Mouse (Mus musculus): Measurements from ENCODE around the gene Klrb1b.
"Not testable (repeated sequence)": the region's sequence is repeated elsewhere in the genome, so short reads cannot be mapped to it uniquely, and the experiment has no call there.

The Klrb1b gene

DNA sequence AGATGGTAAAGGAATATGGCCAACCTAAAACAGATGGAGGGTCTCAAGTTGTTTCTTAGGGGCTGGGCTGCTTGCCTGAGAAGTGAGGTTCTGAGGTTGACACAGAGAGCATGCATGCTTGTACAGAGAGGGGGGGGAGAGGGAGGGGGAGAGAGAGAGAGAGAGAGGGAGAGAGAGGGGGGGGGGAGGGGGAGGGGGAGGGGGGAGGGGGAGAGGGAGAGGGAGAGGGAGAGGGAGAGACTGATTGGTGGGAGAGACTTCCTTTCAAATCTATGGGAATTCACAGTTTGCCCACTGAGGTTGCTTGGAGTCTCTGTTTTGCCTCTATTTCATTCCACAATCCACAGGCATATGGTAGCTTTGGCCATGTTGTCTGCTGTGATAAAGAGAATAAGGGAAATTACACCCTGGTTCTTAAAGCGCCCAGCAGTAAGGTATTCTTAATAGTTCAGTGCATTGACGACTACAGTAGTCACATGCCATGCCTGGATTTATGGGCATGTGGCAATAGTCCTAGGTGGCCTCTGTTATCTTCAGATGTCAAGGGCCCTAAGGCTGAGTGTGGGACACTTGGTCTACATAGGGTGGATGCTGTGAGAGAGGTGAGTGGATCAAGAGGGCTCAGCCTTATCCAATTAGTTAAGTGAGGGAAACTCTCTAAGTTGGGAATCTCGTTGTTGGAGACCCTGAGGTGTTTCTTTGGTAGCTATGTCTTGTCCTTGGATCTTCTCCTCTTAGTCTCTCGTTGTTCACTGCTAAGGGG lies 15.4 kb upstream of the Klrb1b start:
- DNase-seq (ENCODE audit: low read depth, low spot score), result no peak

DNA sequence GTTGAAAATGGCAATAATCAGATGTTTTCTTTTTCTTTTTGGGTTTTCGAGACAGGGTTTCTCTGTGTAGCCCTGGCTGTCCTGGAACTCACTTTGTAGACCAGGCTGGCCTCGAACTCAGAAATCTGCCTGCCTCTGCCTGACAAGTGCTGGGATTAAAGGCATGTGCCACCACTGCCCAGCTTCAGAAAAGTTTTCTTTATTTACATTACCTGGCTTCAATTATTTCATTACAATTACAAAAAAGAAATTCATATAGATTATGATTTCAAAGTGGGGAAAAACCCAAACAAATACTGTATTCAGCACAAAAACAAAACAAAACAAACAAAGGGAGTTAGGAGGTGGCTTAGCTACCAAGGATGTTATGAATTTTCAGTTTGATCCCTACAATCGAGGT lies 14.5 kb upstream of the Klrb1b start:
- not testable (repeated sequence) for DNase-seq (ENCODE audit: low read depth, low spot score)

GRCm38 (mm10) chr6:128839921-128840320 lies 13.8 kb upstream of the Klrb1b start:
- no peak for DNase-seq (ENCODE audit: low read depth, low spot score)

- DNase-seq (ENCODE audit: low read depth, low spot score), result peak; percentile 91
Observed at GRCm38 (mm10) chr6:128839266-128839771, 13.2 kb upstream of the Klrb1b start.

GRCm38 (mm10) chr6:128838342-128839265 lies 12.5 kb upstream of the Klrb1b start:
- peak; percentile 93 for DNase-seq (ENCODE audit: low read depth, low spot score)

DNA sequence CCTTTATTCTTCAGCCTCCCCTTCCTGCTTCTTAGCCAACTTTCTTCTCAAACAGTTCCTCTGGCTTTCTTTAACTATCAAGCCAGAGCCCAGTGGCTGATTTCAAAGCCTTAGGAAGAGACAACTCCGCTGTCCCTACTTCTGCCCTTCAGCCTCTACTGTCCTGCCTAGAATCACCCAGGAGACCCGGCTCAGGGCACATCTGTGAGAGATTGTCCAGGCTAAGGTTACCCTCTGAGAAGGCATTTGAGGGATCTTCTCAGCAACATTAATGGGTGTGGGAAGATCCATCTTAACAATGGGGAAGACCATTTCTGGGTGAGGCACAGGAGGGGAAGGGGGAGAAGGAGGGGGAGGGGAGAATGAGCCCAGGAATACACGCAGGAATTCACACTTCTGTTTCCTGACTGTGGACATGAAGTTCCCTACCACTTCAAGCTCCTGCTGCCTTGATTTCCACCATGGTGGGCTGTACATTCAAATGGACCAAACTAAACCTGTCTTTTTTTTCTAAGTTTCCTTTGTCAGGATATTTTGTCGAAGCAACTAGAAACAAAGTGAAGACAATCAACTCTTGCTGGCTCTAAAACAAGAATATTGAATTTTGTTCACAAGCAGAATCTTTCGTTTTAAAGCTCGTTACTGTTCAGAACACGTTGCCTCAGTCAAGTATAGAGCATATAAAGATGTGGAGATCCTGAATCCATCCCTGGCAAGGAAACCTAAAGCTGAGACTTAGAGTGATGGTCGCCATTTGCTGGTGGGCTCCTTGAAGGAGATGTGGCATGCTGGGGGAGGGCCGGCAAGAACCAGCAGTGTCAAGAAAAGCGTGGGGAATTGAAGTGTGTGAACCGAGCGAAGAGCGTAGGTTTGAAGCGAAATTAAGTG lies 11.6 kb upstream of the Klrb1b start:
- peak; percentile 57 for DNase-seq (ENCODE audit: low read depth, low spot score)

DNA sequence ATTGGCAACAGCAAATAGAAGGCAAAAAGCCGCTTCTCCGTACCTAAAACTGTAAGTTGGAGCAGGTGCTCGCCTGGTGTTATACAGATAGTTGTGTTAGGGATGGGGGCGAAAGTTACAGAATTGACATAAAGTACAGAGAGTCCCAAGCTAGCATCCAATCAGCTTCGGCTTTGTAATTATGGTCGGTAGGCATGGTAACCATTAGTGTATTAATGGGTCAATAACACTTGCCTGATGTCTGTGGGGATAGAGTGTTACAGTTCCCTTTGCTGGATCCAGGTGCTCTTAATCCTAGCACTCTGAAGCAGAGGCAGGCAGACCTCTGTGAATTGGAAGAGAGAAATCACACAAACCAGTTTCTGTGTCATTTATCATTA lies 10.8 kb upstream of the Klrb1b start:
- DNase-seq (ENCODE audit: low read depth, low spot score), result no peak

DNA sequence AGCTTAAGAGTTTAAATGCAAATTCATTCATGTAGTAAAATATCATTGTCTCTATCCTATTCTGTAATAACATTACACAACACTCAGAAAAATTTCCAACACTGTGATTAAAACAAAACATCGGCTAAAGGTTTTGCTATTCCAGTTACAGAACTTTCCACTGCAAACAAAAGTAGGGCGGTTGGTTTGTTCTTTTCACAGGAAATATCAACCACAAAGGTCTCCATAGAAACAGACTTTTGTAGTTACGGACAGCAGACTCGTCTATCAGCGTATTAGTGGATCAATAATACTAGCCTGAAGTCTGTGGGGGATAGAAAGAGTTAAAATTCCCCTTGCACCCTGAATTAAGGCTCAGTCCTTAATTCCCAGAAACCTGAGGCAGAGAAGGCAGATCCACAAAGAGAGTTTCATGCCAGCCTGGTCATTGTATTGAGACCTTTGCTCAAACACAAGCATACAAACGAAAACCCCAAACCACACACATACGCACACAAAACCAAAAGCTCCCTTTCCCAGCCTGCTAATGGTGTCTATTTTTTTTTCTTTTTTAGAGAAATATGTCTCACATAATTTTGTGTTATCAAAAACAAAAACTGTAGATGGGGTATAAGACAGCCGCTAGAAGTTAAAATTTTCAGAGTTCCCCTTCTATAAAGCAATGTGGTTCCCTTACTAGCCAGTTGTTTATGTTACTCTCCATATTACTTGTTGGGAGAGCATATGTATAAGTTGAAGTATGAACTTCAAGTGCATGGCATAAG lies 10.2 kb upstream of the Klrb1b start:
- DNase-seq (ENCODE audit: low read depth, low spot score), result no peak

- DNase-seq (ENCODE audit: low read depth, low spot score), result no peak
Observed at GRCm38 (mm10) chr6:128835571-128835970, 9.4 kb upstream of the Klrb1b start.

GRCm38 (mm10) chr6:128833046-128833445 lies 6.9 kb upstream of the Klrb1b start:
- no peak for DNase-seq (ENCODE audit: low read depth, low spot score)

- DNase-seq (ENCODE audit: low read depth, low spot score), result no peak
Observed at GRCm38 (mm10) chr6:128829837-128830236, 3.7 kb upstream of the Klrb1b start.

DNA sequence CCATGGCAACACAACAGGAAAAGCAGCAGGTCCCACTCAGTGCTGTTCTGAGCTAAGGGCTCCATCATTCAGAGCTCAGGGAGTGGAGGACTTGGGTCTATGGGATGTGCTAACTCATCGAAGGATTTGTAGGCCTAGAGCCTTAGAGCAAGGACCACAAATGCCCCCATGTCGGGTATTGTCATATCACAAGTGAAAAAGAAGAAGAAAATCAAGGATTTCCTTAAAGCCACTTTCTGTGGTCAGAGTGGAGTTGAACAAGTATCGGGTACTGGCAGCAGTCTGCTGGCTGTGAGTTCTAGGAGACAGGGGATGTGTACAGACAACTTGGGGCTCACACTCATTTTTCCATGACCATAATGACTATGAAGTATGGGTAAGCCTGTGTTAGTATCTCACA lies 650 bp upstream of the Klrb1b start:
- no peak for DNase-seq (ENCODE audit: low read depth, low spot score)

- no peak for DNase-seq (ENCODE audit: low read depth, low spot score)
Observed at GRCm38 (mm10) chr6:128818083-128818802, 7.9 kb downstream of the Klrb1b start.

GRCm38 (mm10) chr6:128808532-128808931 lies 17.6 kb downstream of the Klrb1b start:
- peak; percentile 24 for DNase-seq (ENCODE audit: low read depth, low spot score)

DNA sequence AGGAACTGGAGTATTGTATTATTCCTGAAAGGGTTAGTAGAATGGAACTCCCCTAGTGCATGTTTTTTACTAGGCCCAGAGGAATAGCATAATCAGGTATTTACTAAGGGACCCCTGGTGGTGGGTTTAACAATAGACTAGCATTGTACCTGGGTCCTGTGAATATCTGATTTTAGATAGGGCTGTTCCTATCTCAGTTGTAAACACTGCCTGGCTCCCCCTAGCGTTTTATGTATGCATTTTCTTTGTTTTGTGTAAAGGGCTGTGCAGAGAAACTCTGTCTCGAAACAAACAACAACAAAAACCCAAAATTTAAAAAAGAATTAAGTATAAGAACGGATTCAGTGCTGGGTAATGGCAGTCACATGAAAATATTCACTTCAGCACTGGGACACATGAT lies 19.1 kb downstream of the Klrb1b start:
- DNase-seq (ENCODE audit: low read depth, low spot score), result no peak

DNA sequence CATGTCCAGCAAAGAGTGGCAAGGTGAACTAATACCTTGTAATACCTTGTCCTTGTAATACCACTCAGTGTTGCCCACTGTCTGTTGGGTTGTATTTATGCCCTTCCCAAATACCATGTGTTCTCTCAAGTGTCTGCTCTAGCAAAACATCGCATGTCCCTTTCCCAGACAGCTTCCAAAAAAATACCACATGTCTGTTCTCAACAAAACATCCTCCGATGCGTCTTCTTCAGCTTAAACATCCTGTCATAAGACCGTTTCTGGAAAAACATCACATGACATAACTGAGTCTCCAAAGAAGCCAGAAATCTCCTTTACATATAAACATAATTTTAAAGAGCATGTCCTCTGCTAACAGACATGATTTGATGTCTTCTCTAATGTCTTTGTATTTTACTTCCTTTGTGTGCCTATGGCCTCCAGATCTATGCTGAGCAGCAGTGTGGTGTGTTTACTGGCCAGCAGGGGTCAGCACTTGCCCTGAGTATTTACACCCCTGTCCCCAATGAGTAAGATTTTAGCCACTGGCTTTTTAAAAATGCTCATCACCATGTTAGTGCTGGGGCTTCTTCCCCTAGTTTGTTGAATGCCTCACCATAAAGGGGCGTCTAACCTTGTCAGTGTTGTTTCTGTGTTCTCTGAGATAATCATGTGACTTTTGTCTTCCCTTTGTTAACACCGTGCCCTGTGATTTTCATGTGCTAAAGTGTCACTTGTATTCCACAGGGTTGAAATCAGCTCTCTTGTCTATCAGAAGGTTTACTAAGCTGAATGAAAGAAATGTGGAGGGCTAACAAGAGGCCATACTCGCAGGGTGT lies 21.1 kb downstream of the Klrb1b start:
- peak; percentile 55 for DNase-seq (ENCODE audit: low read depth, low spot score)

GRCm38 (mm10) chr6:128802999-128803857 lies 22.9 kb downstream of the Klrb1b start:
- peak; percentile 99 for DNase-seq (ENCODE audit: low read depth, low spot score)

- DNase-seq (ENCODE audit: low read depth, low spot score), result no peak
Observed at GRCm38 (mm10) chr6:128802557-128802956, 23.6 kb downstream of the Klrb1b start.

Data from forelimb bud, embryonic 11.5 days (tissue).